Mouse (Mus musculus) retina, adult 2 months (tissue): ENCODE measurements around the gene Cd36.

ENCODE experiments used
- DNase-seq: peaks from one replicate; pipeline ENCODE4 v3.0.0-alpha.2; 2012; ENCODE audit warnings: low read depth, low spot score

The Cd36 gene

GRCm38 (mm10) chr5:17858399-17858798, 30.2 kb downstream of the Cd36 start:
- DNase-seq = no peak

DNA sequence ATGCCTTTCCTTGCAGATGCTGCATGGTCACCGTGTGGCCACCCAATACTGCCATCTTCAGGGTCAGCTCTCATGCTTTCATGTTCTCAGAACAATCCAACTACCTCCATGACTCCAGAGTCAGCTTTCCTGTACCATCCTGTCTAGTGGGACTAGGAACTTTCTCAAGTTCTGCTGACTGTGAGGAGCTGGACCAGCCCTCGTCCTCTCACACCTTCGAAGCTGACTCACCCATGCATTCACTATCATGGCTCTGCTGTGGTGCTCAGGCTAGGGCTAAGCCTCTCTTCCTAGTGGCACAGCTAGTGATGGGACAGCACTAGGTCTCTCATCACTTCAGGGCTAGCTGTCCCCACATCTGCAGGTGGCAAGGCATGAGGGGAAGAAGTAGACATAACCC, 30.7 kb downstream of the Cd36 start:
- DNase-seq = no peak

- DNase-seq = no peak
These were observed 31.3 kb downstream of the Cd36 start for GRCm38 (mm10) chr5:17857262-17857661.

DNA sequence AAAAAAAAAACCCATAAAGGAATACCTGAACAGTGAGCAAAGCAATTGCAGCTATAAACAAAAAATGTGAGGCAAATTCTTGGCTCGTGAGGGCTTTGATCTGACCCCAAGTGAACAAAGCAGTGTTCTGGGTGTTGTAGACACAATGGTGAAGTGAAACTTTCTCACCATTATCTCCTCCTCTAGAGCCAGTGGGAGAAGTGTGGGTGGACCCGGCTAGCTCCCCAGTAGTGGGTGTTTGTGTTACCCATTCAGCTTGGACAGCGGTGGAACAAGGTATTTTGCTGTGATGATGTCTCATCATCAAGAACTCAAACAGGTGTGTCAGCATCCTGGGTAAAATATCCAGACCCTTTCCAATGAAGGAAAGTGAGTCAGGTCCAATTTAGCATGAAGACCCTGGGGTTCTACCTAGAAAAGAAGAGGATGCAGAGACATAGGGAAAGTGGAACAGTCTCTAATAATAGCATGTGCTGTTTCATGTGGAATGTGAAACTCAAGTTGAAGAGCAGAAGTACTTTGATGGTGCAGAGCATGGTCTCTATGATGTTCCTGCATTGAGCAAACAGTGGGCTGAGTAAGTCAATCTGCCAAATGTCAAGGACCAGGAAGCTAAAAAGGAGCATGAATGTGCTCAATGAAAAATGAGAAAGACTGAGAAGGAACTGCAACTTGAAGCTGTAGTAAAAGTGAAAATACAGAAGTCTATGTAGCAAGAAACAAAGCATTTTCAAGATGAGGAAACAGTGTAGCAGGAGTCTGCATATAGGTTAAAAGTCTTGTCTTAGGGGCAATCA, 34.3 kb downstream of the Cd36 start:
- DNase-seq = no peak

DNA sequence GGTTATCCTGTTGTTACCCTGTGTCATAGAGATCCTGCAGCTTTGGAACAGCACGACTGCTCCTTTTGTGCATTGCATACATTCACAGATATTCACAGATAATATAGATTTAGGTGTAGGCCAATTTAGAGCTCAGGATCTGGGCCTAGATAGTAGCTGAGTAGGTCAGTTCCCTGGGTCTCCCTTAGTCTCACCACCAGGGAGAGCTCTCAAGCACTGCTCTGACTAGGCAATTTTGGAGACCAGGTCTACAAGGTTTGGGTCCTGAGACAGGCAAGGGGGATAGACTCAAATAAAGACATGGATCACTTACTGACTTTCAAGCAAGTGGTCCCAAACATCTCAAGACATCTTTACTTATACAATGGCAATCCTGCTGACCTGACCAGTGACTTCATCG, 38.0 kb downstream of the Cd36 start:
- no peak for DNase-seq

GRCm38 (mm10) chr5:17849582-17849981, 39.0 kb downstream of the Cd36 start:
- no peak for DNase-seq

DNA sequence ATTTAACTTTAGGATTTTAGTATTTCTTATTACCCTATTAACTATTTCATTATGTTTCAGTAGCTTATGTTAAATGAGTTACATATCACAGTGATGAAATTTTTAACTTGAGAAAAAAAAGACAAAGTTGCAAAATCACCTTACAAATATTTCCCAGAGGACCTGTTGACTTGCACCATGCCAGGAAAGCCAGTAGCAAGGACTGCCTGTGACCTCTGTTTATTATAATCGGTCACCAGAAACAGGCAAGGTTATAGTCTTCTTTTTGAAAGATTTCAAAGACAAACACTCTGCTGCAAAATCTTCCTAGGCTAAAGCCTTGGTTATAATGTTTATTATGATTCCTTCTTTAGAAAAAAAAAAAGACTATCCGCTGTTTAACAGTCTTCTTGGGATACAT, 39.9 kb downstream of the Cd36 start:
- DNase-seq = no peak

DNA sequence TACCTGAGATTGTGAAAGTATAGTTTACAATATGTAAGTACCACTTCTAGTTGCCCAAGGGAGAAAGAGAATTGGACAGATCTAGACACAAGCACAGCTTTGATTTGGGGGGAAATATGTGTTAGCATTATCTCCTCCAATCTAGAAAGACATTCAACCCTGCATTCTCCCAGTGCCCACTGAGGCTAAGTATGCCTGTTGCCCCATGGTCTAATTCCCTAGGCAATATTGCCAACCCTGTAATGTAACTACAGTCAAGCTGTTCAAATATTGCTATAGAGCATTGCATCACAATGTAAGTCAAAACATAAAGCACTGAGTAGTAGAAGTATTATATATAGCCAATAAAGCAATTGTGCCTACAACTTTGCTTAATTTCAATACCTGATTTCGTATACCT, 40.3 kb downstream of the Cd36 start:
- DNase-seq = no peak

DNA sequence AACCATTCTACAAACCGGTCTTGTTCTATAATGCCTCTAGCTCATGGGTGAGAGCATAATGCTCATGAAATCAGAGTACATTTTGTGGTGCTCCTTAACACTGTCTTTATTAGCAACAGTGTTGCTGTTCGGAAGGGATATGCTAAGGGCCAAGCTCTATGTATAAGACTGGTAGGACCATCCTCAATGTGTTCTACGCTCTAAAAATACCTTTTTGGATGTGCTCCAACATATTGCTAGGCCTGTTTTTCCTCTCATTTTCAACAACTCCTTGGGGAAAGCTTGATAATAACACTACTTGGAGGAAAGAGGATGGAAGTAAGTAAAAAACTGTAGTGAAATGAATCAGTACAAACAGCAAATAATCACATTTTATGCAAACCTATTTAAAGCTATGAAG, 44.7 kb downstream of the Cd36 start:
- no peak for DNase-seq

DNA sequence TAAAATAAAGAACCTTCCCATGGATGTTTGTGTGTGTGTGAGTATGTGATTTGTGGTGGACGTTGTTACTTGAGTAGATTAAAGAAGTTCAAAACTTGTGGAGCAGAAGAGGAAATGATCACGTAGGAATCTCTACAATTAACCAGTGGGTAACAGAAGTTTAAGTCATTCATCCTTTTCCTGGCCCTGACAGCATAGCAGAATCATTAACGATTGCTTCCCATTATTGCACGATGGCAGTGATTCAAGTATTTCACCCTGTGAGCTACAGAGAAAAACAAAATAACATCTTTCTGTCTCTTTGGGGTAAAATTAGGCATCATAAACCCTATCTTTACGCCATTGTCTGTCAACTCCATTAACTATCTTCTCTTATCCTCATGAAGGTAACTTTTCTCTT, 45.3 kb downstream of the Cd36 start:
- no peak for DNase-seq

DNA sequence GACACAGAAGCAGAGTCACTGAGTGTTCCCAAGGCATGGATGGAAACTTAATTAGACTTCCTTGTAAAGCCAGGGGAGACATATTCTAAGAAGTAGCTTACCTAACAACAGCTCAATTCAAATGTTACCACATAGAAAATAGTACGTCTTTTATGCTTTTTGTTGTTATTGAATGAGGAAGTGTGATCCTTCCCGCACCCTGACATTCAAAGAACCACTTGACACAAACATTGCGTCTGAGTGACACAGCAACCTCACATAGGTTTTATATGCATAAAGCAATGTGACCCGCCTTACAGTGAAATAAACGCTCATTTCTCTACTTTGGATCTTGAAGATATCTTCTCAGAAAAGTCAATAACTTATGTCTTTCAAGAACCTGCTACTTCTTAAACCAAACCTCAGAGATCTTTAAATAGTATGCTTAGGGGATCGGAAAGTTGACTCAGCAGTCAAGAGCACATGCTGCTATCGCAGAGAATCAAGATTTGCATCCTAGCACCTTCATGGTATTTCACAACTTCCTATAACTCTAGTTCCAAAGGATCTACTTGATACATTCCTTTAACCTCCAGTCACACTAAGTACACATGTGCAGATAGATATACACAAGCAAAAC, 46.4 kb downstream of the Cd36 start:
- no peak for DNase-seq

DNA sequence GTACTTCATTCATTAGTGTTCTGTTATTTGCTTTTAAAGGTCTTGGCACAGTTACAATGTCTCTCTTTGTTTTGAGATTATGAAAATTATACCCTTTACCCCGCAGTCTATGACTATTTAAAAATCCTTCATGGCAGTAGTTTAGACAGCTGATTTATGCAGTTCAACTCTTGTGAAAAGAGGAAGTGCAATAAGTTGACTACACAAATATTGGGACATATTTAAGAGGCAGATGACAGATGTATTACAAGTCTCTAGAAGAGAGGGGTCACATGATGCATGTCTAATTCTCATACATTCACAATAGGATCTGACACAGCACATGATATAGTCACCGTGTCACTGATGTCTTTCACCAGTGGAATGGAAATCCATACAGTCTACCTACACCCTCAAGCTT, 49.1 kb downstream of the Cd36 start:
- DNase-seq = no peak

GRCm38 (mm10) chr5:17836408-17836807, 52.2 kb downstream of the Cd36 start:
- DNase-seq = no peak

DNA sequence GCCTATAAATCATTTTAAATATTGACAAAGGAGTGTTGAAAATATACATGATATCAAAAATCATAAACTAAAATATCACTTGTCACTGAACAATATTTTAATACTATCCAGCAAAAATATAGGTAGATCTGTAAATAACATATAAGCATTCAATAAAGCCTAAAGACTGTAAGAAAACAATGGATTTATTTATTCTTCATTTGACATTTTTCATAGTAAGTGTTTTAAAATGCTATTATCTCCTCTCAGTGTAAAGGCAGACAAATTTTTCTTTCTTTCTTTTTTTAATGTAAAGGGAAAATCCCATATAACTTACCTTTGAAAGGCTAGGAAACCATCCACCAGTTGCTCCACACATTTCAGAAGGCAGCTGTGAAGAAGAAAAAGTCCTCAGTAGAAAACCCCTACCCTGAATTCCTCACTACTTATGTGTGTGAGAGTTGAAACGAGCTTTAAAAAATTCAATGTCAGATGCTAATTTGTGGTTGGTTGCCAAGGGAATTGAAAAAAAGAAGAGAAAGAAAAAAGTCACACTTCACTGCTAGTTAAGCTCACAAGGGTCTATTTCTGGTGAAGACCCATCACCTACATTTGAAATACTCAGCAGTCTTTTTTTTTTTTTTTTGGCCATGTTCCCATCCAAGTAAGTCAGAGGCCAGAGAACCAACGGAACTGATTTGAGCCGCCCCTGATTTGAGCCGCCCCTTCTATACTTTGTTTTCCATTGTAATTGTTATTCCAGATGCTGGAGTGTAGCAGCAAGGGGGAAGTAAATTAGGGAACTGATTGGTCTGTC, 53.1 kb downstream of the Cd36 start:
- DNase-seq = no peak

DNA sequence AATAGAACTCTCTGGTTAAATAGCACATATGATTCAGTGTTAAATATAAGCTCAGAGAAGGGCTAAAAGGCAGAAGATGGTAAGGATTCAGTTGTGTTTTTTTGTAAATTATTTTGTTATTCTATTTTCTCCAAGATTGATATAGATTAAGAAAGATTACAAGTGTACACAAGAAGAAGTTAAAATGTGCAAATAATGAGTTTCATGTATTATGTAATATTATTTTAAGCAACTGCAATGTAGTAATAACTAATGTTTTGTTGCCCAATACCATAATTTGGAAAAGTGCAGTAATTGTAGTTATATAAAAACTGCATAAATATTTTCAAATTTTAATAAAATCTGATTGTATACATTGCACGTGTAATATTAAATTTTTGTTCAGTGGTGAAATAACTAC, 54.8 kb downstream of the Cd36 start:
- no peak for DNase-seq

GRCm38 (mm10) chr5:17830536-17830935, 58.1 kb downstream of the Cd36 start:
- DNase-seq = no peak

DNA sequence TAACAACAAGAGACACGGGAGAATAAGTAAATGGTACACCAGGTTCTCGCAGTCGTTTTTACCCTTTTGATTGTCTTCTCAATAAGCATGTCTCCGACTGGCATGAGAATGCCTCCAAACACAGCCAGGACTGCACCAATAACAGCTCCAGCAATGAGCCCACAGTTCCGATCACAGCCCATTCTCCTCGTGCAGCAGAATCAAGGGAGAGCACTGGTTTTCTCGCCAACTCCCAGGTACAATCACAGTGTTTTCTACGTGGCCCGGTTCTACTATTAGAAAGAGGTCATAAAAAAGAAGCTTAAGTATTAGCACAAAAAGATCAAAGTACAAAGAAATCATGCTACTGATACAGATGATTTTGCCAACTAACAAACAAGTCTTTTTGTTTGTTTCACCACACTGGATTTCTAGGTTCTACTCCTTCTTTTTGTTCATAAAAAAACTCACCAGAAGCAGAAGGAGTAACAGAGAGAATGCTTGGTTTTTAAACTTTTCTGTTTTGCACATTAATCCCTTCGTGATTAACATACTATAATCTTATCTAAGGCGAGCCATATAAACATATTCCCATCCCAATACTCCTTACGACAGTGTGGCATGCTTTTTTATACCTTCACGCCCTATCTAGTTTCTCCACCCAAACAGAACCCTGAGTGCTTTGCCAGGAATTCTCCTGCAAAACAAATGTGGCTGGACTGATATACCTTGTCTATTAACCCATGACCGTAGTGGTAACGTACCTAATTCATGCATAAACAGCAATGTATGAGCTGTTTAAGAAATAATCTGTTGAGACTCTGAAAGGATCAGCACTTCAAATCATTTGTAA, 59.7 kb downstream of the Cd36 start:
- no peak for DNase-seq

DNA sequence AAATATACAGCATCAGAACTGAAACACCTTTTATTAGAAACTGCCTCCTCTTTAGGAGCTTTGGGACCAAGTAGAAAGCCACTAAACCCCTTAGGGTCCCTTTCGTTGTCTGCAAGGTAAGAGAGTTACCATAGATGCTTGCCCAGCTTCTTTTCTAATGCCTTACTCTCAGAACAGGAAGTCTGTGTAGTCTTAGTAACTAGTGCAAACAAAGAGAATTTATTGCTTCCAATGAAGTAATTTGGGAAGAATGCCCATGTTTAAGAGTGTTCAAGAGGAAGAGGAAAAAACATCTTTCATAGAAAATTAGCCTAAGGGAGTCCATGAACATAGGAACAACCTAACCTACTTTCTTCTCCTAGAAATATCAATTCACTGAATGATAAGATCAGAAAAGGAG, 67.2 kb downstream of the Cd36 start:
- DNase-seq = no peak

DNA sequence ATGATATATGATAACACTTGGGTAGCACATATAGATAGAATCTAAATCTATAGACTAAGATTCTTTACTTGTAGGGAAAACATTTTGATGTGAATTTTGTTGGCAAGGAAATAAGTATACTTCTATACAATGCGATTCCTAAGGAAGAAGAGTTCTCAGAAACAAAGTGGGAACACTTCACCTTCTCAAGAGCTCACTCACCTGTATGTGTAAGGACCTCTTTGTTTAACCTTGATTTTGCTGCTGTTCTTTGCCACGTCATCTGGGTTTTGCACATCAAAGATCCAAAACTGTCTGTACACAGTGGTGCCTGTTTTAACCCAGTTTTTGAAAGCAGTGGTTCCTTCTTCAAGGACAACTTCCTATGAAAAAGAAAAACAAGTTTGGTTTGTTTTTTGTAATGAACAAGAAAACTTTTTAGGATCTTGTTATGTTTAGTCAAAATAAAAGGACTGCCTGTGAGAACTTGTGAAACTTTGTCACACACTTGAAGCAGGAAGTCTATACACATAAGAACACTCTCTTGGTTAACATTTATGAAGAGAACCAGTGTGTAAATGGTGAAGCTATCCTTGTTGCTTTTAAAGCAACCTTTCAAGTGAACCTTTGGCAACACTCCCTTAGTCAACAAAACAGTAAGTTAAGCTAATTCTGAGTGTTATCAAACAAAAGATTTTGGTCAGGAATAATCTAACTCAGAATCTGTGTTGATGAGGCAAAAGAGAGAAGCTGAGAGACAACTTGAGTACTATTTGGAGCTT, 68.2 kb downstream of the Cd36 start:
- no peak for DNase-seq

DNA sequence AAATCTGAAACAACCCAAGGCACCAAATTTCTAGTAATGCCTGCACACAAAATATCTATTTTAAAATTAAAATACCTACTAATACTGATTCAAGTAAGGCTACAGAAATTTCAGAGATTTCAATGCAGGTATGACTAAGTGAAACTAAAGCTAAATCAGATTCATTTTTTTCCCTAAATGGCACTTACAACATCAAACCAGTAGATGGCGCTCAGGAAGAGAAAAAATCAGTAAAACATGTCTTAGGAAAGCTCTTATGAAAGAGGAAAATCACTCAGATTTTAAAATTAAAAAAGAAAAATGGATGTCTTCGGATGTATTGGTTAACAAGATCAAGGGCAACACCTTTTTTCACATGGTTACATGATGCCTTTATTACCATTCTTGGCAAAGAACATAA, 72.4 kb downstream of the Cd36 start:
- peak; percentile 2 for DNase-seq

DNA sequence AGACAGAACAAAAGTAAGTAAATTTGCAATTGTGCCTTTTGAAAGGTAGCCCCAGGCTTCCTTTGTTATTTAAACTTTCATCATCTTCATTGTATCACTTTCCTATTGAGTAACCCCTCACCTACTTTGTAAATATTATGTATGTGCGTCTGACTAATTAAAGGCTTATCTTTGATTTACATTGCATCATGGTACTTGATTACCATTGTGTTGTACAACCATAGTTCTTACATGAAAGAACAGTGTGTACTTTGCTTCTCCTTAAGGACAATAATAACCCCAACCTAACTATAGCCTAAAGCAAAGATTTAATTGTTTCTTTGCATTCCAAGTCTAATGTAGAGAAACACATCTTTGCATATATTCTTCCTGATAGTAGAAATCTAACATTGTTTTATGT, 78.3 kb downstream of the Cd36 start:
- DNase-seq = no peak
